10 mouse cellular contexts compared by ENCODE assay signal in the genomic region with DNA sequence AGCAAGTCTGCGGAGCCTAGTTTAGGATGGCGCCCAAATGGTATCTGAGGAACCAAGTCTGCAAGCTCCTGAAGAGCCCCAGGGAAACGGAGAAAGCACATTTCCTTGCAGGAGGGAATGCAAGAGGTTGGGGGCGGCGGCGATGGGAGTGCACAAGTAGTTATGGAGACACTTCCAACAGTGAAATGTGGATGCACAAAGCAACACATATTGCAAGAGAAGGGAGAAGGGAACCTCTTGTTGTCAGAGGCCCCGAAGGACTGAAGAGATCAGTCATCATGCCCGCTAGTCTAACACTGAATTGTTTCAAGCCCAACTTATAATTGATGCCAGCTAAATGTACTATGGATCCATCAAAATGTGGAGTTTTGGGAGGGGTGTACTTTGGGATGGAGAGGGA. TPM values are rescaled to one million over a fixed set of nuclear protein-coding genes. Genes with fewer than 3 reads are reported as not detected.
A peak's percentile ranks its signal among the peaks of the same experiment; 100 is the strongest.
DNase-seq lines count a peak whose midpoint lies in the region; ATAC-seq lines count a peak whose summit lies in the region.
"Had no signal": no experiment of that assay in that cellular context is flagged by ENCODE, and none has a peak within 500 bp of the region (broad histone marks: within the 10 kb centered on the region; RNA-seq: fewer than 3 reads in every experiment).

No protein-coding gene starts in this region.

- peak overlapping the region; percentile 6; the same call in 1 of the 2 replicates for H3K27ac ChIP-seq in neural tube, embryonic 14.5 days (ENCODE audit: low read depth, low read length)
- H3K27ac ChIP-seq: liver, embryonic 14.5 days had no signal

- H3K9me3 ChIP-seq in neural tube, embryonic 14.5 days (ENCODE audit: control insufficient read depth, low read length): no peaks in the 10 kb centered on the region

- 0 out of 2 replicates have a peak, but pooled peaks cover 6% of the 10 kb centered on the region for H3K4me1 ChIP-seq in neural tube, embryonic 14.5 days (ENCODE audit: control insufficient read depth, insufficient read depth, low read length)

- DNase-seq in adrenal gland, adult 8-10 months: peak; percentile 6
- no peak for DNase-seq in adrenal gland, postnatal 4 days (ENCODE audit: low spot score in 2 of 2)
- peak; percentile 5 for DNase-seq in urinary bladder, postnatal 25 days (ENCODE audit: low spot score)
- DNase-seq in urinary bladder, adult 18-20 months (ENCODE audit: low spot score in 2 of 2): no peak
- DNase-seq in heart, postnatal 10 days: peak; percentile 14 to 30
- DNase-seq in left cerebral cortex, postnatal 4 days: peak; percentile 25
- no peak for DNase-seq in thymus, postnatal 10 days (ENCODE audit: low spot score in 2 of 2)

- no peaks in the 10 kb centered on the region for H3K27me3 ChIP-seq in neural tube, embryonic 14.5 days (ENCODE audit: control insufficient read depth, insufficient read depth, low read length)

- 27% methylated on average over 8 of the region's 8 CpGs for WGBS in neural tube, embryonic 14.5 days

- no peak overlapping the region for H3K4me3 ChIP-seq in neural tube, embryonic 14.5 days (ENCODE audit: low read depth, low read length)

- intact Hi-C loops in heart, postnatal 10 days (cut with DNase I): no loop called here
- intact Hi-C loops in left cerebral cortex, postnatal 4 days (cut with DNase I): no loop called here

- no peak overlapping the region for H3K9ac ChIP-seq in neural tube, embryonic 14.5 days (replicated peaks; ENCODE audit: low read depth, low read length)
- H3K9ac ChIP-seq: liver, embryonic 14.5 days had no signal

- H3K36me3 ChIP-seq in neural tube, embryonic 14.5 days (ENCODE audit: control insufficient read depth, insufficient read depth, low read length): no peaks in the 10 kb centered on the region

- no peak for ATAC-seq in neural tube, embryonic 14.5 days (ENCODE audit: low read depth)

- H3K4me2 ChIP-seq in neural tube, embryonic 14.5 days (ENCODE audit: low read depth, low read length): peak overlapping the region; percentile 33

RNA-seq across cellular contexts. Expression of a gene that starts 33.9 kb away (rescaled TPM):
- 1 to 10 TPM; 1.1 to 2.4 (median 1.7) TPM for total RNA-seq in adrenal gland, adult 8-10 months (2022)
- total RNA-seq in adrenal gland, postnatal 4 days (2021): 1 to 10 TPM; 5.1 to 7.7 TPM
- 1 to 10 TPM; 2.3 to 2.8 TPM for total RNA-seq in heart, postnatal 10 days (2021)
- total RNA-seq in left cerebral cortex, postnatal 4 days (2021): 10 to 100 TPM; 30.6 to 35.9 TPM
- 105 and 146 TPM in 2 replicates for polyA plus RNA-seq in neural tube, embryonic 14.5 days (2014; fragmentation: Nextera tagmentation; extraction: Ambion mirVana)
- total RNA-seq: common myeloid progenitor, adult 5-6 weeks had no signal

Comparison
In these comparisons a context has a peak if more than half of its experiments do, and no peak if none do; other contexts are left out.
1. DNase-seq: peak in adrenal gland, adult 8-10 months (single experiment), urinary bladder, postnatal 25 days (single experiment), heart, postnatal 10 days (2 of 2) and left cerebral cortex, postnatal 4 days (single experiment); none in adrenal gland, postnatal 4 days (0 of 2), urinary bladder, adult 18-20 months (0 of 2) and thymus, postnatal 10 days (0 of 2).